Mouse (Mus musculus): ENCODE results near the gene Dgkd. TPM values are rescaled to one million over a fixed set of nuclear protein-coding genes. Genes with fewer than 3 reads are reported as not detected.

The Dgkd gene
- polyA plus RNA-seq, 1 experiment = 69.4 TPM

- WGBS = 92% methylated on average over 2 of the region's 2 CpGs
- DNase-seq (ENCODE audit: low read depth in 1 of 2, low spot score in 2 of 2) = no peak
- Histone ChIP-seq H3K4me3 (ENCODE audit: extremely low read depth, insufficient read depth, insufficient read length) (no peak overlapping the region), H3K4me1 (ENCODE audit: control insufficient read depth, insufficient read depth, insufficient read length) (peaks cover 2% of the 10 kb centered on the region; the same call in 1 of the 2 replicates), H3K36me3 (ENCODE audit: control insufficient read depth, insufficient read depth, low read length) (peaks cover 10% of the 10 kb centered on the region), H3K27me3 (ENCODE audit: control insufficient read depth, insufficient read depth, low read length) (no peaks in the 10 kb centered on the region), H3K27ac (ENCODE audit: insufficient read depth, low read length) (no peak overlapping the region)
- TF ChIP-seq POLR2A (IDR thresholded peaks at IDR 0.05; ENCODE audit: low read depth, low read length) = no peak
- TF ChIP-seq CTCF (IDR thresholded peaks at IDR 0.05; ENCODE audit: extremely low read depth, insufficient read depth, insufficient read length, insufficient replicate concordance) = no peak
Observed at GRCm38 (mm10) chr1:87908006-87908405, 54.9 kb downstream of the Dgkd start.

DNA sequence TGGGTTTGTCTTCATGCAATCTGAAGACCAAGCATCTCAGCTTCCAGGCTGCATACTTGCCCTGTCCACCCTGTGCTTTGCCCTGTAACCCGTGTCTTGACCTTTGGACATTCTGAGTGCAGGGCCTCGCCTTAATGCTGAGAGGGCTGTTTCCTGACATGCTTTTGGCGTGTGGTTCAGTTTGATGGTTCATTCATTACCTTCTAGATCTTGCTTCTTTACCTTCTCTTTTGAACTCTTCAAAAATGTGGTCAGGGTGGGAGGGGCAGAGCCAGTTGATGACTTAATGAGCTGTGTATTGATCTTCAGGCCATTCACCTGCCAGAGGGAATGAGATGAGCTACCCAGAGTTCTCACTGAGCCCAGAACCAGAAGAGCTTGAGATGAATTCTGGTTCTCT is 55.6 kb downstream of the Dgkd start:
- Histone ChIP-seq H3K27ac (ENCODE audit: insufficient read depth, low read length) (no peak overlapping the region), H3K4me1 (ENCODE audit: control insufficient read depth, insufficient read depth, insufficient read length) (peaks cover 2% of the 10 kb centered on the region; the same call in 1 of the 2 replicates)
- no peak for TF ChIP-seq POLR2A (IDR thresholded peaks at IDR 0.05; ENCODE audit: low read depth, low read length)
- TF ChIP-seq CTCF (IDR thresholded peaks at IDR 0.05; ENCODE audit: extremely low read depth, insufficient read depth, insufficient read length, insufficient replicate concordance) = no peak

GRCm38 (mm10) chr1:87909565-87909964 is 56.5 kb downstream of the Dgkd start:
- Histone ChIP-seq H3K27me3 (ENCODE audit: control insufficient read depth, insufficient read depth, low read length) (no peaks in the 10 kb centered on the region), H3K4me1 (ENCODE audit: control insufficient read depth, insufficient read depth, insufficient read length) (peaks cover 2% of the 10 kb centered on the region; the same call in 1 of the 2 replicates), H3K36me3 (ENCODE audit: control insufficient read depth, insufficient read depth, low read length) (peaks cover 10% of the 10 kb centered on the region), H3K27ac (ENCODE audit: insufficient read depth, low read length) (no peak overlapping the region; the same call in 1 of the 2 replicates), H3K4me3 (ENCODE audit: extremely low read depth, insufficient read depth, insufficient read length) (no peak overlapping the region)
- TF ChIP-seq CTCF (IDR thresholded peaks at IDR 0.05; ENCODE audit: extremely low read depth, insufficient read depth, insufficient read length, insufficient replicate concordance) (no peak), POLR2A (IDR thresholded peaks at IDR 0.05; ENCODE audit: low read depth, low read length) (no peak)
- DNase-seq (ENCODE audit: low read depth in 1 of 2, low spot score in 2 of 2) = no peak

More for the DNA sequence above, 55.6 kb downstream of the Dgkd start:
- Histone ChIP-seq H3K36me3 (ENCODE audit: control insufficient read depth, insufficient read depth, low read length) (peaks cover 10% of the 10 kb centered on the region), H3K27me3 (ENCODE audit: control insufficient read depth, insufficient read depth, low read length) (no peaks in the 10 kb centered on the region), H3K4me3 (ENCODE audit: extremely low read depth, insufficient read depth, insufficient read length) (no peak overlapping the region)
- DNase-seq (ENCODE audit: low read depth in 1 of 2, low spot score in 2 of 2) = no peak
- WGBS = 75% methylated on average over 3 of the region's 3 CpGs

GRCm38 (mm10) chr1:87910428-87910827 is 57.3 kb downstream of the Dgkd start:
- TF ChIP-seq CTCF (IDR thresholded peaks at IDR 0.05; ENCODE audit: extremely low read depth, insufficient read depth, insufficient read length, insufficient replicate concordance) (no peak), POLR2A (IDR thresholded peaks at IDR 0.05; ENCODE audit: low read depth, low read length) (no peak)

GRCm38 (mm10) chr1:87913356-87913755 is 60.3 kb downstream of the Dgkd start:
- Histone ChIP-seq H3K4me3 (ENCODE audit: extremely low read depth, insufficient read depth, insufficient read length) (no peak overlapping the region), H3K36me3 (ENCODE audit: control insufficient read depth, insufficient read depth, low read length) (peaks cover 30% of the 10 kb centered on the region), H3K27me3 (ENCODE audit: control insufficient read depth, insufficient read depth, low read length) (no peaks in the 10 kb centered on the region), H3K27ac (ENCODE audit: insufficient read depth, low read length) (no peak overlapping the region), H3K4me1 (ENCODE audit: control insufficient read depth, insufficient read depth, insufficient read length) (peaks cover 3% of the 10 kb centered on the region; the same call in 1 of the 2 replicates)
- no peak for TF ChIP-seq CTCF (IDR thresholded peaks at IDR 0.05; ENCODE audit: extremely low read depth, insufficient read depth, insufficient read length, insufficient replicate concordance)
- no peak for TF ChIP-seq POLR2A (IDR thresholded peaks at IDR 0.05; ENCODE audit: low read depth, low read length)
- DNase-seq (ENCODE audit: low read depth in 1 of 2, low spot score in 2 of 2) = no peak

More at GRCm38 (mm10) chr1:87910428-87910827, 57.3 kb downstream of the Dgkd start:
- 64% methylated on average over 1 of the region's 1 CpGs for WGBS
- H3K27me3 ChIP-seq (ENCODE audit: control insufficient read depth, insufficient read depth, low read length) = no peaks in the 10 kb centered on the region
- no peak overlapping the region for H3K4me3 ChIP-seq (ENCODE audit: extremely low read depth, insufficient read depth, insufficient read length)
- no peak overlapping the region for H3K27ac ChIP-seq (ENCODE audit: insufficient read depth, low read length)
- DNase-seq (ENCODE audit: low read depth in 1 of 2, low spot score in 2 of 2) = no peak
- H3K4me1 ChIP-seq (ENCODE audit: control insufficient read depth, insufficient read depth, insufficient read length) = peaks cover 5% of the 10 kb centered on the region; the same call in 1 of the 2 replicates
- H3K36me3 ChIP-seq (ENCODE audit: control insufficient read depth, insufficient read depth, low read length) = peaks cover 11% of the 10 kb centered on the region

DNA sequence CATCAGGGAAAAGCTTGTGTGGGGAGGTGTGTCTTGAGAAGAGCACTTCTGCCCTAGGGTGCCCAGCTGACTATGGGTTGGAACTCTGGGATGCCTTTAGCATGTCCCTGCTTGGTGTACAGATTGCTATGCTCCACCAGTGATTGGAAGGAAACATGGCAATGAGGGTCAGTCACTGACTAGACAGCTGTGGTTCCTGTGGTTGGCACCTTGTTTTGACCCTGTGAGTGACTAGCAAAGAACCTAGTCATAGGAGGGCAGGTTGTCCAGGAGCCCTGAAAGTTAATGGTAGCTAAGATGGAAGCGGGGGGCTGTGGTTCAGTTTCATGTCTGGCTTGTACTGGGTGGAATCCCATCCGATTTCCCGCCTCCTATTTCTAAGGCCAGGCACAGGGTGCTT is 64.3 kb downstream of the Dgkd start:
- DNase-seq (ENCODE audit: low read depth in 1 of 2, low spot score in 2 of 2) = no peak
- Histone ChIP-seq H3K27me3 (ENCODE audit: control insufficient read depth, insufficient read depth, low read length) (no peaks in the 10 kb centered on the region), H3K4me3 (ENCODE audit: extremely low read depth, insufficient read depth, insufficient read length) (no peak overlapping the region), H3K4me1 (ENCODE audit: control insufficient read depth, insufficient read depth, insufficient read length) (peaks cover 3% of the 10 kb centered on the region; the same call in 1 of the 2 replicates), H3K27ac (ENCODE audit: insufficient read depth, low read length) (no peak overlapping the region), H3K36me3 (ENCODE audit: control insufficient read depth, insufficient read depth, low read length) (peaks cover 47% of the 10 kb centered on the region)
- 92% methylated on average over 3 of the region's 3 CpGs for WGBS
- no peak for TF ChIP-seq CTCF (IDR thresholded peaks at IDR 0.05; ENCODE audit: extremely low read depth, insufficient read depth, insufficient read length, insufficient replicate concordance)
- TF ChIP-seq POLR2A (IDR thresholded peaks at IDR 0.05; ENCODE audit: low read depth, low read length) = no peak

- TF ChIP-seq POLR2A (IDR thresholded peaks at IDR 0.05; ENCODE audit: low read depth, low read length) (no peak), CTCF (IDR thresholded peaks at IDR 0.05; ENCODE audit: extremely low read depth, insufficient read depth, insufficient read length, insufficient replicate concordance) (no peak)
- Histone ChIP-seq H3K27me3 (ENCODE audit: control insufficient read depth, insufficient read depth, low read length) (no peaks in the 10 kb centered on the region), H3K4me3 (ENCODE audit: extremely low read depth, insufficient read depth, insufficient read length) (no peak overlapping the region), H3K27ac (ENCODE audit: insufficient read depth, low read length) (no peak overlapping the region), H3K36me3 (ENCODE audit: control insufficient read depth, insufficient read depth, low read length) (peaks cover 51% of the 10 kb centered on the region), H3K4me1 (ENCODE audit: control insufficient read depth, insufficient read depth, insufficient read length) (peaks cover 3% of the 10 kb centered on the region; the same call in 1 of the 2 replicates)
- WGBS = 98% methylated on average over 2 of the region's 2 CpGs
- no peak for DNase-seq (ENCODE audit: low read depth in 1 of 2, low spot score in 2 of 2)
Observed at GRCm38 (mm10) chr1:87918061-87918460, 65.0 kb downstream of the Dgkd start.
